Mouse (Mus musculus) heart, embryonic 10.5 days (tissue): ENCODE results near the gene Matn4. TPM values are rescaled to one million over a fixed set of nuclear protein-coding genes. Genes with fewer than 3 reads are reported as not detected.

ENCODE experiments used
- microRNA-seq: library from miRNA; unstranded; fragments of <30 nt; microRNA quantifications from one replicate; pipeline ENCODE4, GENCODE M21; 2017
- polyA plus RNA-seq: library from polyadenylated mRNA; unstranded; fragments of >200 nt; fragmentation: Nextera tagmentation; extraction: Ambion mirVana; gene quantifications from 2 replicates; pipeline ENCODE4 v1.2.1, GENCODE M21; 2016

The Matn4 gene
- polyA plus RNA-seq, 1 experiment from 2014 or later = 1.2 TPM

Small RNAs within 50 kb of the gene (microRNA-seq; reads per million reads assigned to microRNA genes)
- gene Mir7678 = not detected

Other genes starting within 250 kb of the Matn4 start
- gene Kcns1, start 234.0 kb downstream of the Matn4 start, polyA plus RNA-seq = not detected in 2 replicates
- not detected in 2 replicates for gene Wfdc5, start 222.4 kb downstream of the Matn4 start, polyA plus RNA-seq
- gene Wfdc12, start 214.6 kb downstream of the Matn4 start, polyA plus RNA-seq = not detected in 2 replicates
- not detected in 2 replicates for gene Wfdc15a, start 205.0 kb downstream of the Matn4 start, polyA plus RNA-seq
- not detected in 2 replicates for gene Wfdc15b, start 183.5 kb downstream of the Matn4 start, polyA plus RNA-seq
- not detected in 2 replicates for gene Svs2, start 166.7 kb downstream of the Matn4 start, polyA plus RNA-seq
- gene Svs3b, start 148.5 kb downstream of the Matn4 start, polyA plus RNA-seq = not detected in 2 replicates
- gene Svs4, start 126.7 kb downstream of the Matn4 start, polyA plus RNA-seq = not detected in 2 replicates
- not detected in 2 replicates for gene Svs3a, start 115.9 kb downstream of the Matn4 start, polyA plus RNA-seq
- gene Svs6, start 88.4 kb downstream of the Matn4 start, polyA plus RNA-seq = not detected in 2 replicates
- gene Svs5, start 72.4 kb downstream of the Matn4 start, polyA plus RNA-seq = not detected in 2 replicates
- 0.92 TPM in 1 of 2 replicates, not detected in the other for gene Slpi, start 16.1 kb downstream of the Matn4 start, polyA plus RNA-seq
- 0.02 and 0.08 TPM in 2 replicates for gene Rbpjl, start 2.0 kb downstream of the Matn4 start, polyA plus RNA-seq
- 37.3 and 37.8 TPM in 2 replicates for gene Sdc4, start 38.7 kb upstream of the Matn4 start, polyA plus RNA-seq
- gene Sys1, start 51.8 kb upstream of the Matn4 start, polyA plus RNA-seq = 41.2 and 52.5 TPM in 2 replicates
- gene Gm20458, start 55.8 kb upstream of the Matn4 start, polyA plus RNA-seq = 10.3 and 11.7 TPM in 2 replicates
- gene Trp53tg5, start 68.6 kb upstream of the Matn4 start, polyA plus RNA-seq = not detected in 2 replicates
- 7.4 and 16.5 TPM in 2 replicates for gene Dbndd2, start 80.9 kb upstream of the Matn4 start, polyA plus RNA-seq
- gene Pigt, start 92.4 kb upstream of the Matn4 start, polyA plus RNA-seq = 51.0 and 59.1 TPM in 2 replicates
- 11.1 and 28.0 TPM in 2 replicates for gene Wfdc2, start 157.3 kb upstream of the Matn4 start, polyA plus RNA-seq
- gene Spint3, start 168.3 kb upstream of the Matn4 start, polyA plus RNA-seq = not detected in 2 replicates
- gene Wfdc6a, start 180.3 kb upstream of the Matn4 start, polyA plus RNA-seq = not detected in 2 replicates
- gene Eppin, start 188.4 kb upstream of the Matn4 start, polyA plus RNA-seq = not detected in 2 replicates
- not detected in 2 replicates for gene Wfdc6b, start 208.4 kb upstream of the Matn4 start, polyA plus RNA-seq
- gene Wfdc8, start 208.5 kb upstream of the Matn4 start, polyA plus RNA-seq = not detected in 2 replicates
- not detected in 2 replicates for gene Wfdc16, start 233.6 kb upstream of the Matn4 start, polyA plus RNA-seq